In genomic region chr4:131243744-131244387, GRCm38 (mm10) we compare ENCODE assay signal across 11 mouse cellular contexts.
DNase-seq lines count a peak whose midpoint lies in the region; ATAC-seq and TF ChIP-seq lines count a peak whose summit lies in the region.
"Had no signal": no experiment of that assay in that cellular context is flagged by ENCODE, and none has a peak within 500 bp of the region (broad histone marks: within the 10 kb centered on the region; RNA-seq: fewer than 3 reads in every experiment).

No protein-coding gene starts in this region.

- peaks cover 23% of the 10 kb centered on the region for H3K4me1 ChIP-seq in forebrain, embryonic 14.5 days (ENCODE audit: control insufficient read depth, insufficient read depth, low read length)
- peaks cover 22% of the 10 kb centered on the region for H3K4me1 ChIP-seq in midbrain, embryonic 15.5 days
- no peaks in the 10 kb centered on the region for H3K4me1 ChIP-seq in lung, postnatal 0 days (ENCODE audit: insufficient read depth, low read depth, low read length)

- intact Hi-C loops in heart, postnatal 25 days (cut with DNase I) = loop anchor here (5.0 kb wide), 1 partner anchor 598 kb away; the partner anchor contains the start of gene Mecr

- no peak for TF ChIP-seq CTCF in lung, postnatal 0 days (IDR thresholded peaks at IDR 0.05)

- 2% methylated on average over 9 of the region's 9 CpGs for WGBS in forebrain, embryonic 14.5 days
- 9% methylated on average over 9 of the region's 9 CpGs for WGBS in midbrain, embryonic 15.5 days
- 42% methylated on average over 9 of the region's 9 CpGs for WGBS in lung, postnatal 0 days

- peak; percentile 89 for ATAC-seq in forebrain, embryonic 14.5 days
- ATAC-seq in midbrain, embryonic 15.5 days (replicated peaks) = peak; percentile 72
- ATAC-seq in lung, postnatal 0 days = no peak
- ATAC-seq: intestine, embryonic 16.5 days had no signal

- peak overlapping the region; percentile 96 for H3K27ac ChIP-seq in forebrain, embryonic 14.5 days (ENCODE audit: low read depth, low read length)
- H3K27ac ChIP-seq in midbrain, embryonic 15.5 days = peak overlapping the region; percentile 75
- no peak overlapping the region for H3K27ac ChIP-seq in lung, postnatal 0 days (ENCODE audit: low read length)
- H3K27ac ChIP-seq: embryonic facial prominence, embryonic 15.5 days; limb, embryonic 13.5 days had no signal

- no peak overlapping the region for H3K4me3 ChIP-seq in forebrain, embryonic 14.5 days (ENCODE audit: low read depth, low read length)
- no peak overlapping the region for H3K4me3 ChIP-seq in midbrain, embryonic 15.5 days
- H3K4me3 ChIP-seq in lung, postnatal 0 days (ENCODE audit: low read depth, low read length) = no peak overlapping the region
- H3K4me3 ChIP-seq: embryonic facial prominence, embryonic 15.5 days; limb, embryonic 13.5 days had no signal

- H3K4me2 ChIP-seq in forebrain, embryonic 14.5 days (ENCODE audit: low read length) = no peak overlapping the region
- no peak overlapping the region for H3K4me2 ChIP-seq in midbrain, embryonic 15.5 days
- no peak overlapping the region for H3K4me2 ChIP-seq in lung, postnatal 0 days (replicated peaks; ENCODE audit: low read depth, low read length)
- H3K4me2 ChIP-seq: embryonic facial prominence, embryonic 15.5 days; limb, embryonic 13.5 days had no signal

- peak; percentile 39 to 48 for DNase-seq in cerebellum, postnatal 25 days
- DNase-seq in cerebellum, postnatal 36 days = no peak
- DNase-seq in forebrain, embryonic 14.5 days (ENCODE audit: low spot score) = peak; percentile 90
- peak; percentile 17 for DNase-seq in heart, postnatal 25 days (ENCODE audit: low spot score)
- DNase-seq in lung, postnatal 0 days (ENCODE audit: low spot score) = no peak
- no peak for DNase-seq in gastrocnemius, adult 8-10 months (ENCODE audit: low spot score in 2 of 2)
- no peak for DNase-seq in spleen, postnatal 14 days (ENCODE audit: low spot score in 2 of 2)

- H3K9ac ChIP-seq in forebrain, embryonic 14.5 days (ENCODE audit: low read length) = peak overlapping the region; percentile 35; the same call in 1 of the 2 replicates
- H3K9ac ChIP-seq in midbrain, embryonic 15.5 days = no peak overlapping the region
- no peak overlapping the region for H3K9ac ChIP-seq in lung, postnatal 0 days (replicated peaks; ENCODE audit: low read depth)
- H3K9ac ChIP-seq: embryonic facial prominence, embryonic 15.5 days; limb, embryonic 13.5 days had no signal

- no peaks in the 10 kb centered on the region for H3K27me3 ChIP-seq in forebrain, embryonic 14.5 days (replicated peaks; ENCODE audit: control insufficient read depth, insufficient read depth, low read length)
- no peaks in the 10 kb centered on the region; the same call in 1 of the 2 replicates for H3K27me3 ChIP-seq in midbrain, embryonic 15.5 days (replicated peaks)
- H3K27me3 ChIP-seq in lung, postnatal 0 days (replicated peaks; ENCODE audit: insufficient read depth, low read length) = no peaks in the 10 kb centered on the region

- no peak for TF ChIP-seq EP300 in lung, postnatal 0 days (IDR thresholded peaks at IDR 0.05)

- no peaks in the 10 kb centered on the region for H3K9me3 ChIP-seq in forebrain, embryonic 14.5 days (replicated peaks; ENCODE audit: control insufficient read depth, low read length)
- no peaks in the 10 kb centered on the region for H3K9me3 ChIP-seq in midbrain, embryonic 15.5 days
- no peaks in the 10 kb centered on the region for H3K9me3 ChIP-seq in lung, postnatal 0 days (ENCODE audit: low read length)
- H3K9me3 ChIP-seq: embryonic facial prominence, embryonic 15.5 days; limb, embryonic 13.5 days had no signal

- H3K36me3 ChIP-seq in forebrain, embryonic 14.5 days (ENCODE audit: control insufficient read depth, insufficient read depth, low read length) = no peaks in the 10 kb centered on the region
- no peaks in the 10 kb centered on the region for H3K36me3 ChIP-seq in midbrain, embryonic 15.5 days (replicated peaks)
- H3K36me3 ChIP-seq in lung, postnatal 0 days (ENCODE audit: insufficient read depth, low read length) = no peaks in the 10 kb centered on the region
- H3K36me3 ChIP-seq: embryonic facial prominence, embryonic 15.5 days; limb, embryonic 13.5 days had no signal

Comparison
In these comparisons a context has a peak if more than half of its experiments do, and no peak if none do; other contexts are left out.
1. DNase-seq: peak in cerebellum, postnatal 25 days (2 of 2), forebrain, embryonic 14.5 days (single experiment) and heart, postnatal 25 days (single experiment); none in cerebellum, postnatal 36 days (0 of 2), lung, postnatal 0 days (single experiment), gastrocnemius, adult 8-10 months (0 of 2) and spleen, postnatal 14 days (0 of 2).